Mouse (Mus musculus) bone marrow, adult 2 months (tissue): Measurements from ENCODE around the gene Ankrd11.

Experiments
- CTCF ChIP-seq: fragments of 200-500 bp; IDR thresholded peaks from 2 replicates; pipeline ENCODE4 v1.5.1; 2011; ENCODE audit warnings: low read length, control low read depth; ENCODE audit not compliant: control insufficient read depth, insufficient read depth
- POLR2A ChIP-seq: fragments of 200-500 bp; IDR thresholded peaks from 2 replicates; pipeline ENCODE4 v1.6.1; 2011; ENCODE audit warnings: low read depth, mild to moderate bottlenecking, control low read depth, low read length, borderline replicate concordance; ENCODE audit not compliant: control insufficient read depth

DNA sequence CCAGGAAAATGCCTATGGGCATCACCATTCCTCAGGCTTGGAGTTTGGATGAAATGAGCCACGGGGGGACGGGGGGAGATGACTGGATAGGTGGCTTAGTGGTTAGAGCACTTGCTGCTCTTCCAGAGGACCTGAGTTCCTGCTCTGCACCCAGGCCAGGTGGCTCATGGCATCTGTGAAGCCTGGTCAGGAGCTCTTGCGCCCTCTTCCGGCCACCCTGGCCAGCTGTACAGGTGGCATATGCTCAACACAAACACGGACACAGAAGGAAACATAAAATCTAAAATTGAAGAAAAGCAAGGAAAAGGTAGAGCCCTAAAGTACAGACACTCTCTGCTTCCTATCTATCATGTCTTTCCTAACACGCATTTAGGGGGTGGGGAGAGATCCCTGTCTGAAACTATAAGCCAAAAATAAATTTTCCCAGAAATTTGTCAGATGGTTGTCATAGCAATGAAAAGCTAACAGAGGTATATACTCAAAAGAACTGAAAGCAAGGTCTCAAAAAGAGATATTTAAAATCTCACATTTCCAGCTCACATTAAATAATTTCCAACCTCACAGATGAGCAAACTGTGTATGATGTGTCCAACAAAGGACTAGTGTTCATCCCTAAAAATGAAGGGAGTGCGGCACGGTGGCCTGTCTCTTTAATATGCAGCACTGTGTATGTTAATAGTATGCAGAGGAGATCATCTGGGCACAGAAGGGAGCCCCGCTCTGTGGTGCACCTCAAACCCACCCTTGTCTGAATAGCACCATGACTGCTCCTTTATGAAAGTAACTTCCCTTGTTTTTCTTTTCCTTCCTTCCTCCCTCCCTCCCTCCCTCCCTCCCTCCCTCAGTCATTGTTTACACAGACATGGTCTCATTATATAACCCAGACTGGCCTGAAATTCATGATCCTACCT lies 99.0 kb downstream of the Ankrd11 start:
- TF ChIP-seq POLR2A (no peak), CTCF (peak; percentile 71)
